ENCODE assay signal across 21 mouse cellular contexts in the genomic region with DNA sequence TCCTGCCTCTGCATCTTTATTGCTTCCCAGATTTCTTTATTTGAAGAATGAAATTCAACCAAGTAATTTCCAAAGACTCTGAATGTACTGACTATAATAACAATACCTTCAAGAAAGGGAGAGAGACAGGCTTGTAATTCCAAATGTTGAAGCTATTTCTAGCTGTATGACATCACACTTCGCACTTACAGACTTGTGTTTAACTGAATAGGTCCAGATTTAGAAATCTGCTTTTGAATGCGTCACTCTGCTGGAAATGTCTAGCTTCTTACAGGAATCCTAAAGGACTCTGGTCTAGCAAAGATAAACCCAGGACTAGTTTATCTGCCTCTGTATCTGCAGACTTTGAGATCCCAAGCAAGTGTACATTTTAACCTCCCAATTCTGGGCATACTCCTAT. TPM values are rescaled to one million over a fixed set of nuclear protein-coding genes. Genes with fewer than 3 reads are reported as not detected.
"Had no signal": no experiment of that assay in that cellular context is flagged by ENCODE, and none has a peak within 500 bp of the region (broad histone marks: within the 10 kb centered on the region; RNA-seq: fewer than 3 reads in every experiment).

No protein-coding gene starts in this region.

- DNase-seq: kidney, adult 18-20 months; kidney, postnatal 25 days; layer of hippocampus, postnatal 36 days; liver, postnatal 0 days; lung, embryonic 14.5 days; right cerebral cortex, postnatal 25 days; thymus, adult 2 months; thymus, postnatal 14 days; thymus, postnatal 4 days had no signal

- H3K36me3 ChIP-seq: limb, embryonic 12.5 days; limb, embryonic 15.5 days; midbrain, embryonic 12.5 days; midbrain, embryonic 15.5 days; neural tube, embryonic 12.5 days; neural tube, embryonic 15.5 days had no signal

- H3K27ac ChIP-seq: kidney, postnatal 0 days; limb, embryonic 12.5 days; limb, embryonic 15.5 days; liver, embryonic 14.5 days; macrophage; midbrain, embryonic 12.5 days; midbrain, embryonic 15.5 days; neural tube, embryonic 12.5 days; neural tube, embryonic 15.5 days had no signal

- H3K4me3 ChIP-seq: limb, embryonic 12.5 days; limb, embryonic 15.5 days; midbrain, embryonic 12.5 days; midbrain, embryonic 15.5 days; neural tube, embryonic 12.5 days; neural tube, embryonic 15.5 days had no signal

- H3K4me2 ChIP-seq: limb, embryonic 12.5 days; limb, embryonic 15.5 days; liver, embryonic 11.5 days; lung, embryonic 14.5 days; midbrain, embryonic 12.5 days; midbrain, embryonic 15.5 days; neural tube, embryonic 12.5 days; neural tube, embryonic 15.5 days had no signal

- H3K9me3 ChIP-seq: limb, embryonic 12.5 days; limb, embryonic 15.5 days; midbrain, embryonic 12.5 days; midbrain, embryonic 15.5 days; neural tube, embryonic 12.5 days; neural tube, embryonic 15.5 days had no signal

- ATAC-seq: intestine, embryonic 16.5 days; liver, postnatal 0 days; lung, postnatal 0 days; midbrain, embryonic 15.5 days had no signal

- H3K9ac ChIP-seq: limb, embryonic 12.5 days; limb, embryonic 15.5 days; liver, embryonic 14.5 days; liver, postnatal 0 days; lung, embryonic 14.5 days; midbrain, embryonic 12.5 days; midbrain, embryonic 15.5 days; neural tube, embryonic 12.5 days; neural tube, embryonic 15.5 days had no signal

RNA-seq across cellular contexts. Expression of a gene that starts 3.8 kb away (rescaled TPM):
- polyA plus RNA-seq: macrophage had no signal
